Mouse (Mus musculus) liver, postnatal 0 days (tissue): ENCODE measurements around the gene Accs. TPM values are rescaled to one million over a fixed set of nuclear protein-coding genes. Genes with fewer than 3 reads are reported as not detected.

ENCODE experiments used
- ATAC-seq: fragments of 200-750 bp; cut with Nextera tagmentation; 2 replicates; pipeline ENCODE4 v1.8.0; 2017; ENCODE audit warnings: mild to moderate bottlenecking, moderate library complexity
- DNase-seq: peaks from one replicate; pipeline ENCODE4 v3.0.0-alpha.2; 2016
- H3K27ac ChIP-seq: fragments of 300-500 bp; sonication (generic); 2 replicates; pipeline ENCODE4 v1.5.1; 2014; ENCODE audit warnings: antibody characterized with exemption, moderate library complexity, mild to moderate bottlenecking, low read depth
- H3K27me3 ChIP-seq: fragments of 300-500 bp; sonication (generic); 2 replicates; pipeline ENCODE4 v1.6.1; 2014; ENCODE audit warnings: low read length, control low read depth, mixed read lengths; ENCODE audit not compliant: insufficient read depth
- H3K36me3 ChIP-seq: fragments of 300-500 bp; sonication (generic); replicated peaks from 2 replicates; pipeline ENCODE4 v1.6.1; 2014; ENCODE audit warnings: mild to moderate bottlenecking, control low read depth, low read length, moderate library complexity, mixed read lengths; ENCODE audit not compliant: insufficient read depth
- H3K4me1 ChIP-seq: fragments of 300-500 bp; sonication (generic); 2 replicates; pipeline ENCODE4 v1.6.1; 2014; ENCODE audit warnings: antibody characterized with exemption, mild to moderate bottlenecking, control low read depth; ENCODE audit not compliant: insufficient read depth
- H3K4me2 ChIP-seq: fragments of 300-500 bp; sonication (generic); 2 replicates; pipeline ENCODE4 v1.6.1; 2014; ENCODE audit warnings: low read depth, mild to moderate bottlenecking, low read length, moderate library complexity, mixed read lengths
- H3K4me3 ChIP-seq: fragments of 300-500 bp; sonication (generic); 2 replicates; pipeline ENCODE4 v1.5.1; 2014; ENCODE audit warnings: low read depth, low read length
- H3K9ac ChIP-seq: fragments of 300-500 bp; sonication (generic); replicated peaks from 2 replicates; pipeline ENCODE4 v1.6.1; 2014; ENCODE audit warnings: mild to moderate bottlenecking, moderate library complexity
- H3K9me3 ChIP-seq: fragments of 300-500 bp; sonication (generic); 2 replicates; pipeline ENCODE4 v1.6.1; 2016; ENCODE audit warnings: mild to moderate bottlenecking, control low read depth, low read length, mixed read lengths
- CTCF ChIP-seq: sonication (generic); IDR thresholded peaks from 2 replicates; pipeline ENCODE4 v1.5.1; 2016; ENCODE audit warnings: antibody characterized with exemption, low read depth
- EP300 ChIP-seq: IDR thresholded peaks from 2 replicates; pipeline ENCODE4 v1.6.1; 2016; ENCODE audit warnings: antibody characterized with exemption, low read depth, mild to moderate bottlenecking
- WGBS: fragments of 180-500 bp; shearing (Covaris S2); extraction: QIAGEN DNeasy Blood & Tissue Kit; methylation state at CpG from one replicate; pipeline ENCODE4 v1.1.7; 2014; ENCODE audit not compliant: insufficient replicate concordance; 5-methylcytosine and 5-hydroxymethylcytosine counted together
- polyA plus RNA-seq: library from polyadenylated mRNA; unstranded; fragments of >200 nt; fragmentation: Nextera tagmentation; extraction: Ambion mirVana; gene quantifications from 2 replicates; pipeline ENCODE4 v1.2.1, GENCODE M21; 2015

Accs gene
- polyA plus RNA-seq, 1 experiment from 2014 or later = 1.6 TPM

GRCm38 (mm10) chr2:93874606-93875005, 24.9 kb upstream of the Accs start:
- H3K27ac ChIP-seq = no peak overlapping the region
- H3K36me3 ChIP-seq = no peaks in the 10 kb centered on the region
- no peak overlapping the region for H3K4me2 ChIP-seq
- no peak overlapping the region for H3K4me3 ChIP-seq
- H3K27me3 ChIP-seq = no peaks in the 10 kb centered on the region
- no peak for DNase-seq
- no peaks in the 10 kb centered on the region for H3K9me3 ChIP-seq
- no peak overlapping the region for H3K9ac ChIP-seq
- WGBS = 71% methylated on average over 3 of the region's 3 CpGs
- TF ChIP-seq CTCF (no peak), EP300 (no peak)
- no peak for ATAC-seq
- H3K4me1 ChIP-seq = peaks cover 4% of the 10 kb centered on the region; the same call in 1 of the 2 replicates

GRCm38 (mm10) chr2:93874227-93874514, 24.4 kb upstream of the Accs start:
- Histone ChIP-seq H3K4me2 (no peak overlapping the region), H3K4me1 (peaks cover 4% of the 10 kb centered on the region; the same call in 1 of the 2 replicates), H3K27ac (no peak overlapping the region), H3K36me3 (no peaks in the 10 kb centered on the region), H3K9me3 (no peaks in the 10 kb centered on the region), H3K4me3 (no peak overlapping the region), H3K9ac (no peak overlapping the region), H3K27me3 (no peaks in the 10 kb centered on the region)
- no peak for TF ChIP-seq EP300
- ATAC-seq = no peak
- WGBS = 15% methylated on average over 2 of the region's 2 CpGs
- no peak for DNase-seq

GRCm38 (mm10) chr2:93873449-93874226, 23.9 kb upstream of the Accs start:
- WGBS = 21% methylated on average over 12 of the region's 12 CpGs
- no peak overlapping the region; the same call in 1 of the 2 replicates for H3K4me2 ChIP-seq
- no peak overlapping the region for H3K27ac ChIP-seq
- ATAC-seq (no peak), DNase-seq (peak; percentile 23)
- peaks cover 4% of the 10 kb centered on the region; the same call in 1 of the 2 replicates for H3K4me1 ChIP-seq
- H3K9me3 ChIP-seq = no peaks in the 10 kb centered on the region
- H3K9ac ChIP-seq = no peak overlapping the region
- H3K4me3 ChIP-seq = no peak overlapping the region
- no peak for TF ChIP-seq CTCF
- no peak for TF ChIP-seq EP300
- H3K27me3 ChIP-seq = no peaks in the 10 kb centered on the region
- H3K36me3 ChIP-seq = no peaks in the 10 kb centered on the region

- H3K27me3 ChIP-seq = no peaks in the 10 kb centered on the region
- no peak for ATAC-seq
- no peaks in the 10 kb centered on the region for H3K36me3 ChIP-seq
- H3K4me2 ChIP-seq = no peak overlapping the region
- H3K9me3 ChIP-seq = no peaks in the 10 kb centered on the region
- TF ChIP-seq EP300 (no peak), CTCF (no peak)
- H3K27ac ChIP-seq = no peak overlapping the region
- DNase-seq = no peak
- H3K9ac ChIP-seq = no peak overlapping the region
- 73% methylated on average over 7 of the region's 7 CpGs for whole genome bisulfite sequencing
- peaks cover 4% of the 10 kb centered on the region; the same call in 1 of the 2 replicates for H3K4me1 ChIP-seq
- H3K4me3 ChIP-seq = no peak overlapping the region
Observed at GRCm38 (mm10) chr2:93872257-93872656, 22.5 kb upstream of the Accs start.

- H3K9me3 ChIP-seq = no peaks in the 10 kb centered on the region
- no peak overlapping the region for H3K9ac ChIP-seq
- H3K27me3 ChIP-seq = no peaks in the 10 kb centered on the region
- DNase-seq (no peak), ATAC-seq (no peak)
- no peak overlapping the region for H3K4me3 ChIP-seq
- no peaks in the 10 kb centered on the region for H3K36me3 ChIP-seq
- 76% methylated on average over 4 of the region's 4 CpGs for WGBS
- H3K4me1 ChIP-seq = peaks cover 4% of the 10 kb centered on the region; the same call in 1 of the 2 replicates
- TF ChIP-seq CTCF (no peak), EP300 (no peak)
- no peak overlapping the region for H3K27ac ChIP-seq
- no peak overlapping the region for H3K4me2 ChIP-seq
Observed at GRCm38 (mm10) chr2:93871411-93871925, 21.7 kb upstream of the Accs start.

GRCm38 (mm10) chr2:93870842-93871241, 21.1 kb upstream of the Accs start:
- H3K4me1 ChIP-seq = peaks cover 4% of the 10 kb centered on the region; the same call in 1 of the 2 replicates
- peak; percentile 67 for TF ChIP-seq CTCF
- TF ChIP-seq EP300 = no peak
- no peak overlapping the region for H3K9ac ChIP-seq
- no peaks in the 10 kb centered on the region for H3K9me3 ChIP-seq
- H3K27ac ChIP-seq = no peak overlapping the region
- WGBS = 38% methylated on average over 4 of the region's 4 CpGs
- H3K4me3 ChIP-seq = no peak overlapping the region
- H3K36me3 ChIP-seq = no peaks in the 10 kb centered on the region
- no peak overlapping the region for H3K4me2 ChIP-seq
- DNase-seq (peak; percentile 72), ATAC-seq (peak; percentile 36; the same call in 1 of the 2 replicates)
- no peaks in the 10 kb centered on the region for H3K27me3 ChIP-seq
